ENCODE assay signal across 13 mouse cellular contexts in the genomic region with DNA sequence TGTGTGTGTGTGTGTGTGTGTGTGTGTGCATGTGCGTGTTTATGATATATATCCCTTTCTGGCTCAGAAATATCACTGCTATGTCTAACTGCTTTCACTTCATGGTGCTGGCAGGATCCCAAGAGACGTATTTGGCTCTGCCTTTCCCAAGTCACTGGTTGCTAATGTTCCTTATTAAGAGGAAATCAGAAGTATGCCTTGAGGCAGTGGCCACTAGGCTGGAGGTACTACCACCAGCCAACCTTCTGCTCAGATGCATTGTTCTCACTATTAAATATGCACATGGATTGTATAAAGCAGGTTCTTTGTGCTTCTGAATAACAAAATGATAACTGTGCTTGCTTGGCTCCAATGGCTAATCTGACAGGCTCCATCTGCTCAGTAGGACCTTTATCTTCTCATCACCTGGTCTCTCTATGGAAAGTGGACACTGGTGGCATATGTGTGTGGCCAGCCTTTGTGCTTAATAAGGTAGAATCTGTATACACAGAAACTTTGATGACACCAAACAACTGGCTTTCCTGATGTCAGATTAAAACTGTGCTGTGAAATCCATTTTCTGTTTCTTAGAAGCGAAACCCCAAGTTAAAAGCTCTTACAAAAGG.
DNase-seq lines count a peak whose midpoint lies in the region; ATAC-seq and TF ChIP-seq lines count a peak whose summit lies in the region.
"Had no signal": no experiment of that assay in that cellular context is flagged by ENCODE, and none has a peak within 500 bp of the region (broad histone marks: within the 10 kb centered on the region; RNA-seq: fewer than 3 reads in every experiment).

No protein-coding gene starts in this region.

- H3K4me2 ChIP-seq in hindbrain, embryonic 16.5 days (ENCODE audit: low read length): no peak overlapping the region
- H3K4me2 ChIP-seq: embryonic facial prominence, embryonic 12.5 days; stomach, embryonic 15.5 days had no signal

- no peaks in the 10 kb centered on the region for H3K27me3 ChIP-seq in cerebellum, adult 2 months (ENCODE audit: control insufficient read depth, insufficient read depth, low read length)
- H3K27me3 ChIP-seq in hindbrain, embryonic 16.5 days (replicated peaks; ENCODE audit: control insufficient read depth, insufficient read depth, low read length): no peaks in the 10 kb centered on the region
- H3K27me3 ChIP-seq: embryonic facial prominence, embryonic 12.5 days; Patski; stomach, embryonic 15.5 days had no signal

- H3K27ac ChIP-seq in cerebellum, adult 2 months (ENCODE audit: insufficient read depth, low read length): no peak overlapping the region
- H3K27ac ChIP-seq in hindbrain, embryonic 16.5 days (ENCODE audit: low read depth, low read length): no peak overlapping the region
- H3K27ac ChIP-seq: embryonic facial prominence, embryonic 12.5 days; stomach, embryonic 15.5 days had no signal

- TF ChIP-seq CTCF in cerebellum, adult 2 months (IDR thresholded peaks at IDR 0.05; ENCODE audit: borderline replicate concordance, insufficient read depth, low read depth, low read length): no peak

- WGBS in cerebellum, adult 2 months: 40% methylated on average over 3 of the region's 3 CpGs
- 55% methylated on average over 3 of the region's 3 CpGs for WGBS in hindbrain, embryonic 16.5 days

- peaks cover 2% of the 10 kb centered on the region; the same call in 1 of the 2 replicates for H3K4me1 ChIP-seq in cerebellum, adult 2 months (ENCODE audit: control insufficient read depth, insufficient read depth, low read length)
- H3K4me1 ChIP-seq in hindbrain, embryonic 16.5 days (ENCODE audit: control insufficient read depth, insufficient read depth, low read depth, low read length): no peaks in the 10 kb centered on the region
- H3K4me1 ChIP-seq: embryonic facial prominence, embryonic 12.5 days; stomach, embryonic 15.5 days had no signal

- no peak overlapping the region for H3K9ac ChIP-seq in hindbrain, embryonic 16.5 days (ENCODE audit: low read depth, low read length)
- H3K9ac ChIP-seq: embryonic facial prominence, embryonic 12.5 days; stomach, embryonic 15.5 days had no signal

- H3K36me3 ChIP-seq in hindbrain, embryonic 16.5 days (ENCODE audit: control insufficient read depth, insufficient read depth, low read length): no peaks in the 10 kb centered on the region
- H3K36me3 ChIP-seq: embryonic facial prominence, embryonic 12.5 days; stomach, embryonic 15.5 days had no signal

- intact Hi-C loops in left cerebral cortex, postnatal 14 days (cut with DNase I): no loop called here
- intact Hi-C loops in left cerebral cortex, postnatal 25 days (cut with DNase I): no loop called here
- intact Hi-C loops in gastrocnemius, postnatal 14 days (cut with DNase I; ENCODE audit: low total_unique reads): no loop called here

- peak; percentile 11 to 27 for DNase-seq in cerebellum, adult 2 months
- DNase-seq in cerebellum, adult 8-10 months: no peak
- DNase-seq in left cerebral cortex, postnatal 14 days (ENCODE audit: low spot score in 2 of 2): peak; percentile 21 to 24
- no peak for DNase-seq in left cerebral cortex, postnatal 25 days (ENCODE audit: low spot score in 2 of 2)
- DNase-seq in Muller cell, postnatal 12 days (ENCODE audit: inconsistent ontology term): peak; percentile 47
- no peak for DNase-seq in thymus, postnatal 0 days (ENCODE audit: low spot score)
- no peak for DNase-seq in gastrocnemius, postnatal 14 days
- DNase-seq: gastrocnemius, postnatal 36 days had no signal

- H3K4me3 ChIP-seq in cerebellum, adult 2 months (replicated peaks; ENCODE audit: insufficient read depth, low read depth, low read length): no peak overlapping the region
- no peak overlapping the region for H3K4me3 ChIP-seq in hindbrain, embryonic 16.5 days (ENCODE audit: low read length)
- H3K4me3 ChIP-seq: embryonic facial prominence, embryonic 12.5 days; stomach, embryonic 15.5 days had no signal

- H3K9me3 ChIP-seq in hindbrain, embryonic 16.5 days (ENCODE audit: control insufficient read depth, low read length): no peaks in the 10 kb centered on the region
- H3K9me3 ChIP-seq: embryonic facial prominence, embryonic 12.5 days; stomach, embryonic 15.5 days had no signal

- peak; percentile 48; the same call in 1 of the 2 replicates for ATAC-seq in hindbrain, embryonic 16.5 days
- ATAC-seq: inflammation-experienced regulatory T-cells, adult 6 months; Patski had no signal

- no peak for TF ChIP-seq POLR2A in cerebellum, adult 2 months (IDR thresholded peaks at IDR 0.05; ENCODE audit: borderline replicate concordance, insufficient read depth, low read length)

Comparison
In these comparisons a context has a peak if more than half of its experiments do, and no peak if none do; other contexts are left out.
1. DNase-seq: peak in cerebellum, adult 2 months (2 of 2), left cerebral cortex, postnatal 14 days (2 of 2) and Muller cell, postnatal 12 days (single experiment); none in cerebellum, adult 8-10 months (single experiment), left cerebral cortex, postnatal 25 days (0 of 2), thymus, postnatal 0 days (single experiment) and gastrocnemius, postnatal 14 days (single experiment).